Mouse (Mus musculus) NIH3T3 (cell line): ENCODE measurements around the gene Naa35.
A peak's percentile ranks its signal among the peaks of the same experiment; 100 is the strongest.

ENCODE experiments used
- DNase-seq: peaks from one replicate; pipeline ENCODE4 v3.0.0-alpha.2; 2012; ENCODE audit warnings: low read depth

Naa35 gene

DNA sequence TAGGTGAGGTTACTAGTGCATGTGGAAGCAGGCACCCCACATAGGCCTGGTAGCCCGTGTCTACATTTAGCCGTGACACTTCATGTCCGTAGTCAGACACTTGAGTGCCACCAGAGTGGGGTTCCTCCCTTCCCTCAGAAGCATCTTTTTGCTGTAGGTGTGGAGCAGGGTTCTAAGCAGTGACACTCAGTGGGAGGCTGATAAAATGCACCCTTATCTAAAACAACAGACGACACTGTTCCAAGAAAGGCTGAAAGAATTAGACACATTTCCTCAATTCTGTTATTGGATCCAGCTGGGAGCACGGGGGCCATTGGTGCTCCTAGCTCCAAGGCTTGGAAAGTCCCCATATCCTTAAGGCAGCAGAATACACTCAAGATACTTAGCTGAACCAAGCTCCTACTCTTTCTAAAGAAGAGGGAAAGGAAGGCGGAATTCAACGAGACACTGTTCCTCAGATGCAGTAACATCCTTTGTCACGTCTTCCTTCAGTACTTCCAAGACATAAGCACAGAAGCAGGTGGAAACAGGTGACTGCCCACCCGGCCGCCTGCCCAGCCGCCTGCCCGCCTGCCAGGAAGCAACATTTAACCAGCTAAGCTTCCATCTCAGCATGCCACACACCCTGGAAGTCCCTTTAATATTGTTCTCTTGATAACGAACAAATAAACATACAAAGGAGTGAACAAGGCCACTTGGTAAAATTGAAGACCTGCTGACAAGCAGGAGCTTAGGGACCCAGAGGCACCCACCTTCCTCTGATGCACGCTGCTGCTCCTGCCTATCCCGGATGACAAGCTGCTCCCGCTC is 54.5 kb downstream of the Naa35 start:
- peak; percentile 6 for DNase-seq

DNA sequence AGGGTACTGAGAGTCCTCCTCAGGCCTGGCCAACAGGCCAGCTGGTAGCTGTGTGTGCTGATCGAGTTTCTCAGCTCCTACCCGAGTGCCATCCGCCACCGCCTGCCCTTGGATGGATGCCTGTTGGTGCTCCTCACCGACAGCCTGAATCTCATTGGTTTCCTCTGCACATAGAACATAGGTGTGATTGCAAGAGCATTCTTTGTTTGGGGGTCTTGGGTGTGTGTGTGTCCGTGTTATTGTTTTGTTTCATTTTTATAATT is 55.0 kb downstream of the Naa35 start:
- DNase-seq: no peak

DNA sequence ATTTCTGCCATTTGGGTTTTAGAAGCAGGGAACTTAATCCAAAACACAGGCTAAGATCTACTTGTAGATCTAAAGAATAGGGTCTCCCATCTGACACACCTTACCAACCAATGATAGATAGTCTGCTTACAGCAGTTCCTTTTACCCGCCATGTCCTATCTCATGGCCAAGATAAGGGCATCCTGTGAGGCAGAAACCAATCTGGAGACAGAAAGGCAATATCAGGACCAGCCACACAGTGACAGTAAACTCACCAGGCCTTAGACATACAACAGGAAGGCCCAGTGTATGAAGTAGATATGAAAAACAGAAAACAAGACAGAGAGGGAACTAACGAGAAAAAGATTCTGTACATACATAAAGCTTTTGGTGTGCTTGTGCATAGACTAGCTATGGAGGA is 57.8 kb downstream of the Naa35 start:
- no peak for DNase-seq

DNA sequence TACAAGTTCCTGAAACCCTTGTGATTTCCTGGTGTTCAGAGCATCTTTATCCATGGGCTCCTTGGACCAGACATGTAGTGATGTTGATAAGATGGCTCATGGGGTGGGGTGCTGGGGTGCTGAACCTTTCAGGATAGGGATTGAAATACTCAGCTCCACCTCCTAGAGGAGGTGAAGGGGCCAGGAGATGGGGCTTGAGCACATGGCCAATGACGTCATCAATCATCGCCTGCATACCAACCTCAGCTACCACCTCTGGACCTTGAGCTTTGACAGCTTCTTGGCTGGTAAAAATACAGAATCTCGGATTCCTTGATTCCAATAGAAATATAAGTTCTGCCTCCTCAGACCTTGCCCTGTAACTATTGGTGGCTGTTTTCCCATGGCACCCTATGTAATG is 60.4 kb downstream of the Naa35 start:
- no peak for DNase-seq

DNA sequence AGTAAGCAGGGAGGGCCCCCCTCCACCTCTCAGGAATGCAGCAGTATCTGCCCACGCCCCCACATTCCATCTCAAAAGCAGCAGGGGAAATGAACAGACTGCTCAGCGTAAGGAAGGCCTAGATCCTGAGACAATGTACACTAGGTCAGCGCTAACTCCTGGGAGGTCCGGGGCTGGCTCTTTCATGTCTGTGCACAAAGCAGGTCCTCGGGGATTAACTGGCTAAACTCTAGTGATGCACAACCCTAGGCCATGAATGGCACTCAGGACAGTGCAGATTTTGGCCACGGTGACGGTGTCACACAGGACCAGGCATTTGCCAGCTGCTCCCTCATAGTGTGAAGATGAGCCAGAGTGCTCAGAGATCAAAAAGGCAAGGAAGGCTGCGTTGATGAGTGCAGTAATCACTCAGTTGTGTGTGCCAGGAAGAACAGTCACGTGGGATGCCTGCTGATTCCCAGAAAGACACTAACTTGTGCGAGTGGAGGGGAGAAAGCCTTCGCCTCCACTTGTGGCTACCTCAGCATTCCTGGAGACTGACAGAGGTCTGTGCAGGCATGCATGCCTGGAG is 61.7 kb downstream of the Naa35 start:
- DNase-seq: peak; percentile 62

DNA sequence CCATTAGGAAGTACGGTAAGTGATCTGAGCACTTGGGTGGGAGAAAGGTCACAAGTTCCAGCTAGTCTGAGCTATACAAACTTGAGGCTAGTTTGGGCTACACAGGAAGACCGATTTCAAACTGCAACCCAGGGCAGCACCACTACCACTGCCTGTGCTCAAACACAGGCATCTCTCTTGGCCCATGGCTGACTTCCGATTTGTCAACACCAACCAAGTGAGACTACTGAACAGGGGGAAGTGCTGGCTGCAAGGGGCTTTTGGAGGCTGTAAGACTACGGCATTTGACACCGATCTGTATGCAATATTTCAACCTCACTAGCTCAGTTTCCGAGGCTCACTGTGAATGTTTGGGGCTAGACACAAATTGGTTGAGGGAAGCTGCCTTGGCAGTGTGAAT is 62.4 kb downstream of the Naa35 start:
- no peak for DNase-seq

DNA sequence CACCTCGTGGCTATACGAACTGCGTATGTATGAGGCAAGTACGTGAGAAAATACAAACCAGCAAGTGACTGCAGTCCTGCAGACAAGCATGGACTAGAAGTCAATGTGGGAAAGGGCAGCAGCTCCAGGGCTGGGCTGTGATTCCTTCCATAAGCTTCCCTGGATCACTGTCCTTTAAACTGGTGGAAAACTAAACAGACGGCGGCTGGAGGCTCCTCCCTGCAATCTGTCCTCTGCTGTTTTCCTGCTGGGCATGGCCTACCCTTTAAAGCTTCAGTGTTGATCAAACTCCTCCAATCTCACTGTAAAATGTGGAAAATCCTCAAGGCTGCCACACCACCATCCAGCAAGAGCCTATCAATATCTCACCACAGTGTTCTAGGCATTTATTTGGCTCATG is 63.5 kb downstream of the Naa35 start:
- DNase-seq: no peak

DNA sequence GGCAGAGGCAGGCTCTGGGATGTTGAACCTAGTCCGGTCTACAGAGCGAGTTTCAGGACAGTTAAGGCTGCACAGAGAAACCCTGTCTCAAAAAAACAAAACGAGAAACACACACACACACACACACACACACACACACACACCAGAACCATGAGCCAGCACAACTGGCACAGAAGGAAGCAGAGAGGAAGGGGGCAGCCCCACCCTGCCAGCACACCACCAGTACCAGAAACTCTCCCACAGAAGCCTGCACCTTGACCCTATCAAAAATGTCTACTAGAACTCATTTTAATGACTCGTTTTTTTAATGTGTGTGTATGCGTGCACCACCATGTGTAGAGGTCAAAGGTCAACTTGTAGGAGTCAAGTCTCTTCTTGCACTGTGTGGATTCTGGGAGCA is 64.7 kb downstream of the Naa35 start:
- DNase-seq: no peak

DNA sequence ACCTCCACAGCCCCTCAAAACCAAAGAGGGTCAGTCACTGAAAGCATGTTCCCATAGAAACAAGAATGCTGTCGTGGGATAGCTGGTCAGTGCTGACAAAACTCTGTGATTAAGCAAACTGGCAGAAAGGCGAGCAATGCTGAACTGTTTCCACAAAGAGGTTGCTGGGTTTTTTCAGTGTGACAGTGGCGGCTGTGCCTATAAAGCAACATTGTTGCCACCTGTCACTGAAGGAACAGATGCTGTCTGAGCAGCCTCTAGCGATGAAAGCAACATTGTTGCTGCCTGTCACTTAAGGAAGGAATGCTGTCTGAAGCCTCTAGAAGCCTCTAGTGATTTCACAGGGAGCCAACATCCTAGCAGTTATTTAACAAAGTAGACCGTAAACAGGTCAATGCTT is 67.6 kb downstream of the Naa35 start:
- no peak for DNase-seq

DNA sequence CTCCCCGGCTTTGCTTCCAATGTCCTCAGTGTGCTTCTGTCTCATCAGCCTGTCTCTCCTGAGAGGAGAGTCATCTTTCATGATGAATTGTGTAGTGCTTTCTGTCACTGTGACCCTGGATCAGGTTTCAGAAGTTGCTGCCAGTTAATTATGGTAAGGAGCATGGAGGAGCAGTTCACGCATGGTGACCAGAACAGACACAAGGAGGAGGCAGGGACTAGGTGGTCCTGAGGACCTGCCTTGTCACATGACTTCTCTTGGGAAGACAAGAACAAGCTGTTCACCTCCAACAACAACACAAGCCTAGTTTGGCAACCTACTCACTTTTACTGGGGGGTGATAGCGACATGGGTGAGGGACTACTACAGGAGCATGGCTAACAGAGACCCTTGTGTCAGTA is 68.1 kb downstream of the Naa35 start:
- DNase-seq: no peak

DNA sequence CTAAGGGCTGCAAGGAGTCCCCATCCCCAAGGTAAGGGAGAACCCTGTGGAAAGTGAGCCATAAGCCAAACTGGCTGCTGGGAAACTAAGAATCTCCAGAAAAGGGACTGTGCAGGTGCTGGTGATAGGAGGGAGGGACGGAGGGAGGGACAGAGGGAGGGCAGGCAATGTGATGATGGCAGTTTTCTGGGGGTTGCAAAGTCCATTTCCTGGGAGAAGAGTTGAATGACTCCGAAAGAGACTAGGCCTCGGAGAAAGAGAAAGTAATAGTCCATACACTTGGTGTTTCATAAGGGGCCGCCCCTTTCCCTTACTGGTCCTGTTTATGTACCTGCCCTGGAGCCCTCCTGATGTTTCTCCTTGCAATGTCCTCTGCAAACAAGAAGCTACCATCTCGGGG is 69.4 kb downstream of the Naa35 start:
- DNase-seq: no peak

DNA sequence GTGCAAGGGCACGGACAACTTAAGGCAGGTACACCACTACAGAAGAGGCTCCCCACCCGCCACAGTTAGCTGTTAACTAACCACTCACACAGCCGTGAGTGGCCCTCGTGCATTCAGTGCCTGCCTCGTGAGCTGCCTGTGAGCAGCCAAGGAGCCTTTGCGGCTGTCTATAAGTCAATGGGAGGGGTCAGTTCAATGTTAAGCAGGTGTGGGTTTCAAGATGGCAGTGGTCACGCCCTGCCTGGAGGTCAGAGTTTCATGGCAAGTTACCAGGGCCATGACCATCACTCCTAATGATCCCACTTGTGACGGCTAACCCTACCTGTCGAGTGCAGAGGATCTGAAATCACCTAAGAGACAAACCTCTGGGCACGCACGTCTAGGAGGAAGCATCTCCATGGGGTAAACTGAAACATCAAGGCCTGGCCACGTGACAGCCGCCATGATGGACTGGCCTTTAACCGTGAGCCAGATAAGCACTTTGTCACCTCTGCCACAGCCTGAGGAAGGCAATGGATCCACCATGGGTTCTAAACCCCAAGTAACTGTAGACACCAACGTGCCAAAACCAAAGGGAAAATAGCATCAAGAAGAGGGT is 70.8 kb downstream of the Naa35 start:
- DNase-seq: no peak

DNA sequence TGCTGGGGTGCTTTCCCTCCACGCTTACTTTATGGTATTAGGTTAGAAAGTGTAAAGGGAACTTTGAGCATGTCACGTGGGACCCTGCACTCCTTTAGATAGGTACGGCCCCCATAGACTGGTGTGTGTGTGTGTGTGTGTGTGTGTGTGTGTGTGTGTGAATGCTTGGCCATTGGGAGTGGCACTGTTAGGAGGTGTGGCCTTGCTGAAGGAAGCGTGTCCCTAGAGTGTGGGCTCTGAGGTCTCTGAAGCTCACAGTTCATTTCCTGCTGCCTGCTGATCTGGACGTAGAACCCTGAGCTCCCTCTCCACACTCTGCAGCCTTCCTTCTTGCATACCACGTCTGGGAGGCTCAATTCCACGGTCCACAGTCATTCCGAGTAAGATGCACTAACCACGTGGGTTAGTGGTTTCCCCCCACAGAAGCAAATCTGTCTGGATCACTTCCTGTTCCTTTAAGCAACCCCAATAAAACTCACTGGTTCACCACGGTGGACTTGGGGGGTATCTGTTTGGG is 71.3 kb downstream of the Naa35 start:
- no peak for DNase-seq

DNA sequence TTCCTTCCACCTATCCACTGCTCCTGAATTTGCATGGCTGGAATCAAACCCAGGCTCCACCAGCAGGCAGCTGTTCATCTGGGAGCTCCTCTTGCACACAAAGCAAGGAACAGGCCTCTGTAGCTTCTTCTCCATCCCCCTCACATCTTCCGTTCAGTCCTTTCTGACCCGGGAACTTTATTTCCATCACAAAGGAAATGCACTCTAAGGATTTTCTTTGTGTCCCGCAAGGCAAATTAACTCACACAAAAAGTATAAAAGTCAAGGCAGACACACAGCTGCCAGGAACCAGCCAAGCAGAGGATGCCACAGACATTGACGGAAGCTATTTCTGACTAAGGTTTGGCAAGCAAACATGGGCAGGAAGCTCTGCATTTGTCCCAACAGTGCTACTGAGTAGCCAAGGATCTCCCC is 71.9 kb downstream of the Naa35 start:
- no peak for DNase-seq

DNA sequence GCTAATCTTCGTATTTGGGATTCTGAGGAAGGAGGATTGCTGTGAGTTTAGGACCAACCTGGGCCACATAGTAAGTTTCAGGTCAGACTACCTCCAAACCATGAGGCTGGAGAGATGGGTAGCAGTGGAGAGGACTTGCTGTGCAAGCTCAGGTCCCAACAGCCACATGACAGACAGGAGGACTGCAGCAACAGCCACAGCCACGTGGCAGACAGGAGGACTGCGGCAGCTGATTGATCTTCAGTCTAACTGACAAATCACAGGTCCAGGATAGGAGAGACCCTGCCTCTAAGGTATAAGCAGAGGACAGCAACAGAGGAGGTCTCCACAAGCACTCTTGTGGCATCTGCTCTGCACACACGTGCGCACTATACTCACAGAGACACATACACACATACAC is 72.7 kb downstream of the Naa35 start:
- DNase-seq: no peak

DNA sequence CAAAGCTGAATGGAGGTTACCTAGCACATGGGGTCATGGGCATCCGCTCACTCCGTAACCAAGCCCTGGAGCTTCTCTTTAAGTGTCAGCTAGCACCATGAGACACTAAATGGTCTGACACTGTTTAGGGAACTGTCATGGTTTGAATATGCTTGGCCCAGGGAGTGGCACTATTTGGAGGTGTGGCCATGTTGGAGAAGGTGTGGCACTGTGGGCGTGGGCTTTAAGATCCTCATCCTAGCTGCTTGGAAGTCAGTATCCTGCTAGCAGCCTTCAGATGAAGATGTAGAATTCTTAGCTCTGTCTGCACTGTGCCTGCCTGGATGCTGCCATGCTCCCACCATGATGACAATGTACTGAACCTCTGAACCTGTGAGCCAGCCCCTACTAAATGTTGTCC is 75.3 kb downstream of the Naa35 start:
- no peak for DNase-seq

DNA sequence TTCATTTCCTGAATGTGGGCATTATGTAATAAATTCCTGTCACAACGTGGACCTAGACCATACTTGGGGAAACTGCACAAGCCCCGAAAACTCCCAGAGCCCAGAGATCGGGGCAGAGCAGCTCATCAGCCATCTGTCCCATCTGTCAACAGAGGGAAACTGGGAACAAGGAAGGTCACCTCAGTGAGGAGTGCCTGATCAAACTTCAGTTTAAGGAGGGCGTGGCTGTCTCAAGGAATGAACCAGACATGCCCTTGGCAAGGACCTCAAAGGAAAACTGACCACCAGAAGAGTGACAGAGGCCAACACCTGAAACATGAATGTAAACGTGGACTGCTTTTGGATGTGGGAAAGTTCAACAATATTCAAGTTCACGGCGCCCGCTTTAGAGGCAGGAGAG is 76.3 kb downstream of the Naa35 start:
- no peak for DNase-seq

DNA sequence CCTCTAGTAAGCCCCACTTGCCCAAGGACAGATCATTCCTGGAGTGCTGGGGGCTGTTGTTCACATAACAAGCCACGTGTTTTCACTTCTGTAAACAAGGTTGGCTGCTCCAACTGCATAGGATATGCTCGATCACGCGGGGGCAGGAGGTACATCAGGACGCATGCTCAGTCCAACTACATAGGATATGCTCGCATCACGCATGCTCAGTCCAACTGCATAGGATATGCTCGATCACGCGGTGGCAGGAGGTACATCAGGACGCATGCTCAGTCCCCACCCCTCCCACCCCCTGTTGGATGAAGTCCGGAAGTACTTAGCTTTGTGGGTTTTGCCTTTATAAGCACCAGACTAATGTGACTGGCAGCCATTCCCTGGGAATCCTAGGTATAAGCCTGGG is 76.9 kb downstream of the Naa35 start:
- no peak for DNase-seq

DNA sequence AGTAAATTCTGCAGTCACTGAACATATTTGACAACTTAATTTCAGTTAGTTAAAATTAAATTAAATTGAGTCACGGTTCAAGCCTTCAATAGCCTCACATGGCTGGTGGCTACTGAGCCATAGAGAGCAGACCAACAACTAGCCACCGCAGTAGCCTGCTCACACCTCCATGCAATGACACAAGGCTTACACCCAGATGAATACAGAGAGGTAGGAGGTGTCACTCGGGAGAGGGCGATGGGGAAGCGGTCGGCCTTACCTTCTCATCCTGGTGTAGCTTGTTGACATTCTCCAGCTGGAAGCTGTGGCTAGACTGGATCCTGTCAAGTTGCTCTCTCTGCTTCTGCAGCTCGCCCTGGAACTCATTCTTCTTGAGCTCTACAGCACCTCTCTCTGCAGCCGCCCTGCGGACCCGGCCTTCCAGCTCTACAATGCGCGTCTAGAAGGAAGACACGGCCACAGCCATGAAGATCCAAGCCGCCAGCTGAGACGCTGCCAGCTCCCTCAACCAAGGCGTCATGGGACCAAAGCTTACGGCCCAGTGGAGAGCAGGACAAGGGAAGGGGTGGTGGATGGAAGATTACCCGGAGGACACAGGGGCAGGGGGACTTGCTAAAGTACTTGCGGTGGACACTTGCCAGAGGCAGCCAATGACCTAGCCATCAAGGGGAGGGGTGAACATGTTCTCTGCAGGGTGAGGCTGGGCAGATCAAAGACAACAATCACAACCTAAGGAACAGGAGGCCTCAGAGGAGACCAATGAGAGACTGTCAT is 79.1 kb downstream of the Naa35 start:
- no peak for DNase-seq

DNA sequence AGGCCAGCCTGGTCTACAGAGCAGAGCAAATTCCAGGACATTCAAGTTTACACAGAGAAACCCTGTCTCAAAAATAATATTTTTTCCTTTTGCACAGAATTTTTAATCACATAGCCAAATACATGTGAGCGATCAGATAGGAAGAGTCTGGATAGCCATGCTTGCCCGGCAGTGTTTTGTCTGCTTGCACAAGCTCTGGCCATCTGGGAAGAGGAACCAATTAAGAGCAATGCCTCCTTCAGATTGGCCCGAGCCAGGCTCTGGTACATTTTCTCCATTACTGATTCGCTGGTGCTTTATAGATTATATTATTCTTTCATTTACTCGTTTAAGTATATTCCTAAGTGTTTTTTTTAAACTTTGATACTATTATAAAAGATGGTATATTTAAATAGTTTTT is 82.7 kb downstream of the Naa35 start:
- no peak for DNase-seq

DNA sequence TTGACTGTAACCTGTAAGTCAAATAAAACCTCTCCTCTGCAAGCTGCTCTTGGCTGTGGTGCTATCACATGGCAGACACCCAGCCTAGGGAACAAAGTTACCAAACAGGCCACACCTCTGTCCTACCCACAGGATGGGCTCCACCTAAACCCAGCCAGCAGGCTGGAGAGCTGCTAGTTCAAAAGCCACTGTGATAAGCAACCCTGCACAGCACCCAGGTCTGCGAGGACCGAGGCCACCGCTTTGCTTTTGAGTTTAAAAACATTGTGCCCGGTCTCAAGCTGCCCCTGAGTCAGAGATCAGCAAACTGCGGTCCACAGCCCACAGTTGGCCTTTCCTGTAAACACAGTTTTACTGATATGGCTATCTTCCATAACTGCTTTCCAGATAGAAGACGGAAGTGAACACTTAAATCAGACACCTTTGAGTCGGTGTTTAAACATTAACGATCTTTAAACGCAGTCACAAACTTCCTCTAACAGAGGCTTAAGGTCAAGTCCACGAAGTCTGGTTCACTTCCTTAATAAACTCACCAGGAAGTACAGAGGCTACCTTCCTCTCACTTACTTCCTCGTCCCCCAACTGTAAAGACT is 83.5 kb downstream of the Naa35 start:
- no peak for DNase-seq

DNA sequence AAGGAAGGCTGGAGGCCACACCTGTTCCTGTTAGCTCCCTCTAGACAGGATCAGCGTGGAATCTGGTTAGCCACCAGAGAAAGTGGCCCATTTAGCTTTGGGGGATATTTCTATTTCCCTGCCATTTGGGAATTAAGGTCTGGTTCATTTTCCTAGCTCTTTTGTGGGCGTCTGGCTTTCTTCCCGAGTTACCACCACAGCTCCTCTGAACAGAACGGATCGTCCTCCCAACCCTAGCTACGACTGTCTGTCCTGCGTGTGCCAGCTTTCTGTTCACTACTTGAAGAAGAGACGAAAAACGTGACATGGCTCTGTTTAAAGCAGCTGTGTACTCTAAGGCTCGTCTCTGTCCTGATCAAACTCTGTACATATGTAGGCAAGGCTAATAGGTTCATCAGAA is 84.9 kb downstream of the Naa35 start:
- no peak for DNase-seq

DNA sequence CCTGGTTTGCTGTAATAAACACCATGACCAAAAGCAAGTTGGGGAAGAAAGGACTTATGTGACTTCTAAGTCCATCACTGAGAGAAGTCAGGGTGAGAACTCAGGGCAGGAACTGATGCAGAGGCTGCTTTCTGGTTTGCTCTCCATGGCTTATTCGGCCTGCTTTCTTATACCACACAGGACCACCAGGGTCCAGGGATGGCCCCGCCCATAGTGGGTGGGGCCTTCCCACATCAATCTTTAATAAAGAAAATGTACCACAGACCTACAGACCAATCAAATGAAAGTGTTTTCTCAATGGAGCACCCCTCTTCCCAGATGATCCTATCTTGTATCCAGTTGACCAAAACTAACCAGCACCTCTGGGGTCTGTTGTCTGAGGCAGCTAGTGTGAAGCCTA is 86.5 kb downstream of the Naa35 start:
- DNase-seq: no peak
